Mouse (Mus musculus) urinary bladder, postnatal 36 days (tissue): ENCODE data around the gene Rps6ka6.

Experiments used
- DNase-seq, 2 experiments: peaks; one replicate each; pipeline ENCODE4 v3.0.0; 2022; ENCODE audit warnings: low spot score in 2 of 2, mixed read lengths in 1 of 2

The Rps6ka6 gene

DNA sequence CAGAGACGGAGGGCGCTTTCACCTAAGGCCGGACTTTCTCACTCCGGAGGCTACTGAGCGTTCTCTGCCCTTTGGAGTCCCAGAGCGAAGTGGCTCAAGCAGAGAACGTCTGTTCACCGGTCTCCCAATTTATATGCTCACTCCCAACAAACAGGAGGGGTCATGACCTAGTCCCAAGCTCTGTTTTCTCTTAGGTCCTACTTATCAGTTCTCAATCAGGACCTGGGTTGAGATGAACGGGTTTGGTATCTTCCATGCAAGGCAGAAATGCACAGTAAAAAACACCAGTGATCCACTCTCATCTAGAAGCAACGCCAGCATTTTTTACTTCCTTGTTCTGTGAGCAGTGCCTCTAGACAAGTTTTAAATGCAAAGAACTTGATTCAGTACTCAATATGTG lies at the start of gene Rps6ka6:
Gene Rps6ka6 (minus strand): TSS at position 101 of the 400 bp plus-strand sequence.
- DNase-seq = no peak

DNA sequence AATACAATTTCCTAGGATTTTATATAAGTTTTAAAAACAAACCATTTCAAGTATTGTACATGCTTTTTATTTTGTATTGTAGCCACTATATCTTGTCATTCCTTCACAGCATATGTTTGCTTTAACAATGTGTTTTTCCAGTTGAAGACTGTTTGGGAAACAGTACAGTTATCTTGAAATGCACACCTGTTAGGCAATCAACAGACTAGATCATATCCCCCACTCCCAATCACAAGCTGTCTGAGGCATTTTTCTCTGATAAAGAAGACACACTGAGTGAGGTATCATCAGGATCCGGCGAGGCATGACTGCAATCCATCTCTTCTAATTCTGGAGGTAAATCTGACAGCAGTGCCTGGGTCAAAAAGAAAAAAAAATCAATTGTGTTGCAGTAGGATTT lies 39.3 kb upstream of the Rps6ka6 start:
- no peak for DNase-seq

DNA sequence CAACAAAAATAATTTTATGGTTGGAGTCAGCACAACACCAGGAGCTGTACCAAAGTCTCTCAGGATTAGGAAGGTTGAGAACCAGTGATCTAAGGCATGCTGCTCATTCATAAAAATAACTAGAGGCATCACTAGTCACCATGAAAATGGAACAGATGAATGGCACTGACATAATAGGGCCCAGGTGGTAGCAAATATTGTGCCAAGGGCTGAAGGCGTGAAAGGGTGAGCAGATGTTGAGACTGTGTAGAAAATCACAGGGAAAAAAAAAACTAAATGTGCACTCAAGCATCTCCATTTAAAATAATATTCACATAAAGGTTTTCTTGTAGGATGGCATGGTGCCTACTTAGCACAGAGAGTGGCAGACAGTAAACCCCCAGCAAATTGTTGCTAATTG lies 19.6 kb downstream of the Rps6ka6 start:
- DNase-seq = no peak

DNA sequence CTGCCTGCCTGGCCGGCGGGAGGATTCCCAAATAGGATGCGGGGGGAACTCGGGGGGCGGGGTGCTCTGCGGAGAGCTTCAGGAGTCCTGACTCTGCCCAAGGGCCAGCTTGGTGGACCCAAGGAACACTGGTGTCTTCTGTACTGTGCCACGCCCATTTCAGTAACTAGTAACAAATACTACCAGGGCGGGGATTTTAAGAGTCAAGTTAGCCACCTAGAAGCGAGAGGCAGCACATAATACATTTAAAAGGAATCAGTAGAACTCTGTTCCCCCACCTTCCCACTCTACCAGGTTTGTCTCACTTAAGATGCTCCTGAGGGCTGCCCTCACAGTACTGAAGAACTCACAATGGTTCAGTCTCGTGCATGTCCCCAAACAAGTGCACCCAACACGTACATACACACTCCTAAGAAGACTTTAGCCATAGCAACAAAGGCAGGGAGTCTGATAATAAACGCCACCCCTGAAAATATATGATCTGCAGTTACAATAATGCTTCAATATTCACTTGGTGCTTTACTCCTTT lies 74.1 kb downstream of the Rps6ka6 start:
- DNase-seq = no peak

DNA sequence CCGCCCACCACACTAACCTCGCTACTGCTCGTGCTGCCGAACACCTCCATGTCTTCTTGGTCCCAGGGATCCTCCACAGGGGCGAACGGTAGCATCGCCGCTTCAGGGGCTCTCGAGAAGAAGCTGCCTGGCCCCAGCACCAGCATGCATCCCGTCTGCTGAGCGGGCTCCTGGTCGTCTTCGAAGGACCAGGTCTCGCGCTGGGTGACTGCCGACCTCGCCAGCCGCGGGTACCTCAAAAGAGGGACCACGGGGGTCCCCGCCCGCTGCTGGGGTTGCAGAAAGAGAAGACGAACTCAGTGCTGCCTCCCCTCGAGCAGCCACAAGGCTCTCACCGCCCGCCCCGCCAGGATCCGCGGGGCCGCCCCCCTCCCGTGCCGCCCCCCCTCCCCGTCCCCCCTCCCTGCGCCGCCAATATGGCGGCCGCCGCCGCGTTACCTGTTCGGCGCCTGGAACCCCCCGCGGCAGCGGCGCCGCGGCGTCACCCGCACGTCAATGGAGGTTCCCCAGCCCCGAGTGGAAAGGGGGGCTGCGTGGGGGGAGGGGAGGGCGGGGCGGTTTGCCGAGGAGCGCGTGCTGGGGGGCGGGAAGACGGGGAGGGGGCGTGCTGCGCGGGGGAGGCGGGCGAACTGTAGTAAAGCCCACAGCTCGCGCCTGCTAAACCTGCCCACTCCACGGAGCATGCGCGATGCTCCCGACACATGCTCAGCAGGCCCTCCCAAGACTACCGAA lies 74.8 kb downstream of the Rps6ka6 start:
- peak; percentile 2 to 10 for DNase-seq

DNA sequence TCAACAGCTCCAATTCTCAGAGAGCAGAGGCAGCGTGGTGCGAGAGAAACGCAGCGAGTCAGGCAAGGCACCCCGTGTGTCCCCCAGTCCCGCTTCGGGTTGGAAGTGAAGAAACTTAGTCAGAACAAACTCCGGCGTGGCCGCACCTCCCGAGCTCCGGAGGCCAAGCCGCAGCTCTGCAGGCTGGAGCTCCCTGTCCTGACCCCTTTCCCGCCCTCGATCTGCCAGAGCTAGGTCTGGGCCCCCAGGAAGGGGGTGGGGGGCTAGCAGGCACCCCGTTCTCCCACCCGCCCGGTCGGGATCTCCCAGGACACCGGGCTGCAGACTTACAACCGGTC lies 75.3 kb downstream of the Rps6ka6 start:
- peak in 1 of 2 experiments; percentile 1 for DNase-seq

DNA sequence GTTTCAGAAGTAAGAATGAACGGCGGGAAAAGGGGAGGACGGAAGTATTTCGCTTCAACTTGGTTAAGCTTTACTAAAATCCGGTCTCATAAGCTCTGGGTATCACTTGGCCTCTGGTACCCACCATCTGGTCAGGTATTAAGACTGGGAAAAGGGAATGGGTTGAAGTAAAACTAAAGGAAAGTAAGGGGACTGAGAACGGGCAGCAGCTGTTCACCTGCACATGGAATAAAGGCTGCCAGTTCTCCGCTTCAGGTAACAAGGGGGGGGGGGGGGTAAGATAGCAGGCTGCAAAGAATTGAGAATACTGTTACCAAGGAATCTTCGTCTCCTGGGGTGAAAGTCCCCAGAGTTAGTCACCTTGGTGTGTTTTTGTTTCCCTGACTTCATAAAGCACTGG lies 75.7 kb downstream of the Rps6ka6 start:
- no peak for DNase-seq

DNA sequence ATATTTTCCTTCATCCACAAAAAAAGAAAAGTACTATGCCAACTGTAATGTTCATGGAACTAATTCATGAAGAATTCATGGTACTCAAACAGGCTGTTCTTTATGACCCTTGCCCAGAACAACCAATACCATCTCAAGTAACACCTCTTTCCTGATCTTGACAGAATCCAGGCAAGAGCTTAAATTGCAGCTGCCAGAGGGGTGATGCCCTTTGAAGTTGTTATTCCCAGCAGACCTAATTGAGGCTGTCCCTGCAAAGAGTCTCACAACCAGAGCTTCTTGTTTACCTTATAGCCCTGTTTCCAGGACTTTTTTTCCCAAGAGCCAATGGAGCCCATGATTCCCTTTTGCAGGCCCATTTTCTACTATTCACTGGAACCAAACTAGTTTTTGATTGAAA lies 77.6 kb downstream of the Rps6ka6 start:
- no peak for DNase-seq

DNA sequence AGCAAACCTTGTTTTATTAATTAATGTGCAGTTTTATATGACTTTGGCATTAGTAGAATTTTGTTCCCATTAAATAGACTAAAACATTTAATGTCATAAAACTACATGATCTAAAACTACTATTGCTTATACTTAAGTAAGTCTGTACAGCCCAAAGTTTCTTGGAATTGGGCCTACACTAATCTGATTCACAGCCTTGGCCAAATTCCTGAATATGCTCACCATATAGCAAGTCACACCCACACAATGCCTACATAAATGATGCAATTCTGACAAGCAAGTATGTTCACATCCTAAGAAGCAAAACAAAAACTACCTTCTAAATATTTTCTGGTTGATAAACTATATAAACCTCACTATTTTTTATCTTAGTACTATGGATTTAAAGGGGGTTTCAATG lies 101.2 kb downstream of the Rps6ka6 start:
- no peak for DNase-seq

DNA sequence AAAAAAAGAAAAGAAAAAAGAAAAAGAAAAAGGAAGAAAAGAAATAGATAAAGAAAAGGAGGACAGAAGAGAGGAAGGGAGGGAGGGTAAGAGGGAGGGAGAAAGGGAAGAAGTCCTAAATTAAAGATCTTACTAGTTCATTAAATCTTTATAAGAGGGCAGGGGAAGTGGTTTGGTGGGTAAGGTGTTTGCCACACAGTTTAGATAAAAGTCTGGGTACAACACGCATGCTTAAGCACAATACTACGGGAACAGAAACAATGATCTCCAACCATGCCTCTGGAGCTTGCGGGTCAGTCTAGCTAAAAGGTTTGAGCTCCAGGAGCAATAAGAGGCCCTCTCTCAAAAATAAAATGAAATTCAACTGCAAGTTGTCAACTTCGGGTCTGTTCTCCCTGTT lies 123.0 kb downstream of the Rps6ka6 start:
- DNase-seq = no peak

DNA sequence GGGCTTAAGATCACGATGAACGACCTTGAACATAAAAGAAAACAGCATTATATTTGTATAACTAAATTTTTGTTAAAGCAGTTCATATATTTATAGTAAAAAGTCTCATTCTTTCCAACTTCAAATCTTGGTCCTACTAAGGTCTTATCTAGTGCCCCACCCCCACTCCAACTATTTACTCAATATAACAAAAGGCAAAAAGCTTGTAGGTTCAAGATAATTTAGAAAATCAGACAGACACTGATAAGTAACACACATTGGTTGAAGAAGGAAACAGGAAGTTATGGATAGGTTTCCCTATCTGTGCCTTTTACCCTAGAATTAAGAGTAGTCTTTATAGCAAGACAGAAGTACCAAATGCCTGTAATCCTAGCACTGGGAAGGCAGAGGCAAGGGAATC lies 132.9 kb downstream of the Rps6ka6 start:
- DNase-seq = no peak

DNA sequence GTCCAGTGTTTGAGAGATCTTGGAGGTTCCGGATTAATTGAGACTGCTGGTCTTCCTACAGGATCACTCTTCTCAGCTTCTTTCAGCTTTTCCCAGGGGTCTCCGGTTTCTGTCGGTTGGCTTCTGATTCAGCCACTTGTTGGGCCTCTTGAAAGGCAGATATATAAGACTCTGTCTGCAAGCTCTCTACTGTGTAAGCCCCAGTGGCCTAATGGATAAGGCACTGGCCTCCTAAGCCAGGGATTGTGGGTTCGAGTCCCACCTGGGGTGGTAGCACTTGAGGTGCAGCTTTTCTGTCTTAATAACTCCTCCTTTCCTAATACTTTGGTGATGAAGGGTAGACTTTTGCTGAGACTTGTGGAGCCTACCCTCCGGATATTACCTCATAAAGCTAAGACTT lies 160.7 kb downstream of the Rps6ka6 start:
- no peak for DNase-seq

DNA sequence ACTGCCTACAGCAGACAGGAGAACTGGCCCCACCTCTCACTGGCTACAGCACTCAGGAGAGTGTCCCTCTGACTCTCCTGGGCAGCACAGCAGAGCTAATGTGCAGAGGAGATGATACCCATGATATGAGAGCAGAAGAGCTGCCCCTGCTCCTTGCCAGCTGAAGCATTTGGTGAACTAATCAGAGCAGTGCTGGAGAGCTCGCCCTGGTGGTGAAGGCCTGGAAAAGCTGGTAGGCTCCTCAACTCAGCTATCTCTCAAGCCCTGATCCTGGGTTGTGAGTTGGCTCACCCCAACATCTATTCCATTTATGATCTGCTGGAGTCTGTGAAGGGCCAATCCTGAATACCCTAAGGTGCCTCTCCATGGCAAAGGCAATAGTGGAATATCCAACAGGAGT lies 163.6 kb downstream of the Rps6ka6 start:
- DNase-seq = no peak
